Mouse (Mus musculus) forebrain, embryonic 15.5 days (tissue): ENCODE data around the gene Ssu72. TPM values are rescaled to one million over a fixed set of nuclear protein-coding genes. Genes with fewer than 3 reads are reported as not detected.
"Not testable (repeated sequence)": the region's sequence is repeated elsewhere in the genome, so short reads cannot be mapped to it uniquely, and the experiment has no call there.

Source experiments
- ATAC-seq: fragments of 200-750 bp; cut with Nextera tagmentation; replicated peaks from 2 replicates; pipeline ENCODE4 v1.8.0; 2017; ENCODE audit warnings: mild to moderate bottlenecking, moderate TSS enrichment, moderate library complexity
- H3K27ac ChIP-seq: fragments of 300-500 bp; sonication (generic); replicated peaks from 2 replicates; pipeline ENCODE4 v1.5.1; 2015; ENCODE audit warnings: mild to moderate bottlenecking, inconsistent platforms
- H3K27me3 ChIP-seq: fragments of 300-500 bp; sonication (generic); 2 replicates; pipeline ENCODE4 v1.6.1; 2015; ENCODE audit warnings: inconsistent platforms
- H3K36me3 ChIP-seq: fragments of 300-500 bp; sonication (generic); 2 replicates; pipeline ENCODE4 v1.6.1; 2015; ENCODE audit warnings: mild to moderate bottlenecking, inconsistent platforms
- H3K4me1 ChIP-seq: fragments of 300-500 bp; sonication (generic); 2 replicates; pipeline ENCODE4 v1.6.1; 2015; ENCODE audit warnings: inconsistent platforms
- H3K4me2 ChIP-seq: fragments of 300-500 bp; sonication (generic); replicated peaks from 2 replicates; pipeline ENCODE4 v1.6.1; 2015; ENCODE audit warnings: mild to moderate bottlenecking, inconsistent platforms
- H3K4me3 ChIP-seq: fragments of 300-500 bp; sonication (generic); 2 replicates; pipeline ENCODE4 v1.5.1; 2015; ENCODE audit warnings: mild to moderate bottlenecking, inconsistent platforms
- H3K9ac ChIP-seq: fragments of 300-500 bp; sonication (generic); replicated peaks from 2 replicates; pipeline ENCODE4 v1.6.1; 2015; ENCODE audit warnings: mild to moderate bottlenecking, inconsistent platforms
- H3K9me3 ChIP-seq: fragments of 300-500 bp; sonication (generic); 2 replicates; pipeline ENCODE4 v1.6.1; 2016; ENCODE audit warnings: inconsistent platforms
- WGBS: fragments of 180-500 bp; shearing (Covaris S2); methylation state at CpG from one replicate; pipeline ENCODE4 v1.1.7; 2015; ENCODE audit warnings: mixed read lengths; 5-methylcytosine and 5-hydroxymethylcytosine counted together
- polyA plus RNA-seq: library from polyadenylated mRNA; unstranded; fragments of >200 nt; fragmentation: Nextera tagmentation; extraction: Ambion mirVana; gene quantifications from 2 replicates; pipeline ENCODE4 v1.2.1, GENCODE M21; 2015

The Ssu72 gene
- polyA plus RNA-seq, 1 experiment from 2014 or later = 144 TPM

- Histone ChIP-seq H3K27me3 (no peaks in the 10 kb centered on the region), H3K4me1 (peaks cover 22% of the 10 kb centered on the region), H3K36me3 (peaks cover 53% of the 10 kb centered on the region), H3K9me3 (no peaks in the 10 kb centered on the region), H3K4me2 (no peak overlapping the region), H3K27ac (peak overlapping the region; percentile 24; the same call in 1 of the 2 replicates), H3K4me3 (no peak overlapping the region), H3K9ac (no peak overlapping the region)
- 75% methylated on average over 37 of the region's 37 CpGs for WGBS
- ATAC-seq = no peak
Measured at GRCm38 (mm10) chr4:155739741-155740636, 35.4 kb downstream of the Ssu72 start.

GRCm38 (mm10) chr4:155740681-155741080 is 36.1 kb downstream of the Ssu72 start:
- not testable (repeated sequence) for ATAC-seq, H3K9me3 ChIP-seq, H3K4me2 ChIP-seq, H3K9ac ChIP-seq, H3K27ac ChIP-seq, H3K27me3 ChIP-seq, H3K4me3 ChIP-seq
- peaks cover 18% of the 10 kb centered on the region for H3K4me1 ChIP-seq
- 87% methylated on average over 10 of the region's 10 CpGs for WGBS
- peaks cover 60% of the 10 kb centered on the region for H3K36me3 ChIP-seq

- Histone ChIP-seq H3K4me2 (no peak overlapping the region), H3K36me3 (peaks cover 70% of the 10 kb centered on the region), H3K4me3 (no peak overlapping the region)
Measured at GRCm38 (mm10) chr4:155742684-155743083, 38.1 kb downstream of the Ssu72 start.

GRCm38 (mm10) chr4:155744474-155744873 is 39.9 kb downstream of the Ssu72 start:
- Histone ChIP-seq H3K9me3 (no peaks in the 10 kb centered on the region), H3K4me1 (peaks cover 6% of the 10 kb centered on the region; the same call in 1 of the 2 replicates), H3K4me2 (no peak overlapping the region), H3K9ac (no peak overlapping the region), H3K36me3 (peaks cover 88% of the 10 kb centered on the region), H3K4me3 (no peak overlapping the region), H3K27me3 (no peaks in the 10 kb centered on the region), H3K27ac (no peak overlapping the region)
- no peak for ATAC-seq
- 91% methylated on average over 8 of the region's 8 CpGs for WGBS

More at GRCm38 (mm10) chr4:155742684-155743083, 38.1 kb downstream of the Ssu72 start:
- Histone ChIP-seq H3K27ac (no peak overlapping the region), H3K27me3 (no peaks in the 10 kb centered on the region), H3K9me3 (no peaks in the 10 kb centered on the region), H3K4me1 (peaks cover 6% of the 10 kb centered on the region), H3K9ac (no peak overlapping the region)
- WGBS = 94% methylated on average over 5 of the region's 5 CpGs
- ATAC-seq = no peak

- no peak overlapping the region for H3K4me3 ChIP-seq
- no peaks in the 10 kb centered on the region for H3K27me3 ChIP-seq
- peaks cover 89% of the 10 kb centered on the region for H3K36me3 ChIP-seq
- no peak for ATAC-seq
- no peak overlapping the region for H3K9ac ChIP-seq
- H3K9me3 ChIP-seq = no peaks in the 10 kb centered on the region
- no peak overlapping the region for H3K27ac ChIP-seq
- H3K4me1 ChIP-seq = peaks cover under 1% of the 10 kb centered on the region; the same call in 1 of the 2 replicates
- 94% methylated on average over 5 of the region's 5 CpGs for WGBS
- no peak overlapping the region for H3K4me2 ChIP-seq
Measured at GRCm38 (mm10) chr4:155745136-155745535, 40.5 kb downstream of the Ssu72 start.

- Histone ChIP-seq H3K4me2 (no peak overlapping the region), H3K27ac (no peak overlapping the region), H3K27me3 (no peaks in the 10 kb centered on the region), H3K4me3 (no peak overlapping the region), H3K4me1 (no peaks in the 10 kb centered on the region), H3K9ac (no peak overlapping the region), H3K9me3 (no peaks in the 10 kb centered on the region), H3K36me3 (peaks cover 89% of the 10 kb centered on the region)
- no peak for ATAC-seq
- WGBS = 87% methylated on average over 8 of the region's 8 CpGs
Measured at GRCm38 (mm10) chr4:155746036-155746548, 41.5 kb downstream of the Ssu72 start.

- Histone ChIP-seq H3K36me3 (peaks cover 88% of the 10 kb centered on the region), H3K27ac (no peak overlapping the region), H3K4me1 (no peaks in the 10 kb centered on the region), H3K4me3 (no peak overlapping the region), H3K27me3 (no peaks in the 10 kb centered on the region), H3K9ac (no peak overlapping the region), H3K9me3 (no peaks in the 10 kb centered on the region), H3K4me2 (no peak overlapping the region)
- ATAC-seq = no peak
- 89% methylated on average over 17 of the region's 17 CpGs for WGBS
Measured at GRCm38 (mm10) chr4:155746575-155747490, 42.2 kb downstream of the Ssu72 start.

- Histone ChIP-seq H3K27me3 (no peaks in the 10 kb centered on the region), H3K36me3 (peaks cover 45% of the 10 kb centered on the region)
Measured at GRCm38 (mm10) chr4:155757011-155757410, 52.4 kb downstream of the Ssu72 start.

GRCm38 (mm10) chr4:155759862-155760612 is 55.4 kb downstream of the Ssu72 start:
- 3% methylated on average over 10 of the region's 10 CpGs for WGBS
- peak overlapping the region; percentile 89 for H3K4me3 ChIP-seq
- H3K27me3 ChIP-seq = no peaks in the 10 kb centered on the region
- peak overlapping the region; percentile 73 for H3K9ac ChIP-seq
- peaks cover 18% of the 10 kb centered on the region for H3K36me3 ChIP-seq
- no peaks in the 10 kb centered on the region for H3K9me3 ChIP-seq
- peak; percentile 18; the same call in 1 of the 2 replicates for ATAC-seq
- H3K4me1 ChIP-seq = peaks cover 28% of the 10 kb centered on the region
- H3K27ac ChIP-seq = no peak overlapping the region
- peak overlapping the region; percentile 98 for H3K4me2 ChIP-seq

More at GRCm38 (mm10) chr4:155757011-155757410, 52.4 kb downstream of the Ssu72 start:
- H3K27ac ChIP-seq = no peak overlapping the region
- no peak overlapping the region for H3K4me3 ChIP-seq
- peaks cover 28% of the 10 kb centered on the region for H3K4me1 ChIP-seq
- no peak overlapping the region for H3K4me2 ChIP-seq
- H3K9ac ChIP-seq = no peak overlapping the region
- ATAC-seq = no peak
- 88% methylated on average over 12 of the region's 12 CpGs for WGBS
- no peaks in the 10 kb centered on the region for H3K9me3 ChIP-seq

GRCm38 (mm10) chr4:155760613-155761355 is 56.2 kb downstream of the Ssu72 start, which contains the start of gene Atad3a:
Gene Atad3a (minus strand): TSS chr4:155761093.
- 2% methylated on average over 68 of the region's 68 CpGs for WGBS
- Histone ChIP-seq H3K36me3 (peaks cover 10% of the 10 kb centered on the region), H3K9me3 (no peaks in the 10 kb centered on the region), H3K4me2 (peak within 1 kb of the TSS; percentile 98), H3K4me3 (peak within 1 kb of the TSS; percentile 89), H3K9ac (peak within 1 kb of the TSS; percentile 73), H3K27ac (0 out of 2 replicates have a peak within 1 kb of the TSS, but pooled peaks have one; percentile 7), H3K27me3 (no peaks in the 10 kb centered on the region), H3K4me1 (peaks cover 28% of the 10 kb centered on the region)
- peak; percentile 96 for ATAC-seq
